Mouse (Mus musculus) lung, postnatal 0 days (tissue): ENCODE results near the gene Cfap45.

ENCODE experiments used
- CTCF ChIP-seq: IDR thresholded peaks from 2 replicates; pipeline ENCODE4 v1.5.1; 2016; ENCODE audit warnings: antibody characterized with exemption, mild to moderate bottlenecking
- EP300 ChIP-seq: IDR thresholded peaks from 2 replicates; pipeline ENCODE4 v1.6.1; 2016; ENCODE audit warnings: antibody characterized with exemption, mild to moderate bottlenecking, control low read depth

DNA sequence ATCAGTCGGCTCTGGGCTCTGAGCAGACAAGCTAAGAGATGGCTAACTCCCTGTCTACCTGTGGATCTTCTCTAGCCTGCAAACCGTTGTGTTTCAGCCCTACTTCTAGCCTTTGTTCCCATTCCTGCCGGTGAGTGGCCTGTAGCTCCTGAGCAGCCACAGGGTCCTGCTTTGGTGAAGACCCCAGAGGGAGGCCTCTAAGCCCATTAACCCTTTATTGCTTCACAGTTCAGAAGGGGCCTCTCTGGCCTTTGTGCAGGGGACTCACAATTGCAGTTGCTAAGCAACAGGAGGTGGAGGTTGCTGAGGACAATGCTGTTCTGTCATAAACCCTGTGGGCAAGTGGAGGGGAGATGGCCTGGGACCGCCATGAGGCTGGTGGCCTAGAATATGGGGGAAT lies 34.4 kb upstream of the Cfap45 start:
- TF ChIP-seq EP300 (no peak), CTCF (no peak)
